Mouse (Mus musculus) T-helper 1 cell (primary cell): ENCODE measurements around the gene Creb5.
"Not testable (repeated sequence)": the region's sequence is repeated elsewhere in the genome, so short reads cannot be mapped to it uniquely, and the experiment has no call there.

Experiments
- in situ Hi-C: fragments of 300-600 bp; cut with MboI, MseI; formaldehyde crosslinking; loops from one replicate; pipeline ENCODE4 v1.15.1; 2025; ENCODE audit warnings: high pct_unique_total_duplicates

Gene Creb5

DNA sequence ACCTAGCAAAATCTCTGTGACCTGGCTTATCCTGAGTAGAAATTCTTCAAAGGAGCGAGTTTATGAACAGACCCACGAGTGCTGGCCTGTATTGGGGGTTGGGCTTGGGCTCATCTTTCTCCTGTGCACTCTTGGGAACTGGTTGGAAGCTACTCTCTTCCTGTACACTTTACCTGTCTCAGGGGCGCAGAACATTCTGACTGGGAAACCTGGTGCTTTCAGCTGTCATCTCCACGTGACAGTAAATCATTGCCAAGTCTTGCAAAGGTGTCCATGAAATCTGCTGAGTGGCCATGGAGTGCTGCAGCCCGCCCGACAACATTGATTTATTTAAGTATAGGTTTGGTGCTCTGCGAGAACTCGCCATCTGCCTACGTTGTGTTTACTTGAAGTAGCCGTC lies 27.1 kb downstream of the Creb5 start:
- in situ Hi-C loops, result no loop called here

GRCm38 (mm10) chr6:53319543-53320325 lies 32.7 kb downstream of the Creb5 start:
- in situ Hi-C loops, result no loop called here

DNA sequence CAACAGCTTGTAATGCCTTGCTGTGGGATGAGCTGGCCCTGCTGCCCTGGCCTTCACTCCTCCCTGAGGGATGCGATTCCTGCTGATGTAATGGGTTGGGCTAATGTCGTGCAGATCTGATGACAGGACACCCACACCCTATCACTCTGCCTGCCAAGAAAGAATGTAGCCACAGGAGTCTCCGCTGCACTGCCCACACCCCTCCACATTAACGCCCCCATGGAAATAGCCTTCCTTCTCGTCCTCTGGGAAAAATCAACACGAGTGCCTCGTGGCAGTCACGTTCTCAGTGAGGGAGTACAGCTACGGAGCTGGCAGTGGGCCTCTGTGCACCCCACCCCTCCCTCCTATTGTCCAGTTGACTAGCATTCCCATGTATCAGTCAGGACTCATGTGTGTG lies 50.3 kb downstream of the Creb5 start:
- in situ Hi-C loops, result no loop called here

GRCm38 (mm10) chr6:53352311-53352960 lies 65.4 kb downstream of the Creb5 start:
- in situ Hi-C loops, result loop anchor here (10.0 kb wide), 1 partner anchor 1412 kb away; no protein-coding TSS in a partner anchor

GRCm38 (mm10) chr6:53356328-53356727 lies 69.3 kb downstream of the Creb5 start:
- in situ Hi-C loops, result loop anchor here (10.0 kb wide), 1 partner anchor 1408 kb away; no protein-coding TSS in a partner anchor

- in situ Hi-C loops, result no loop called here
Observed at GRCm38 (mm10) chr6:53363535-53363934, 76.5 kb downstream of the Creb5 start.

- in situ Hi-C loops, result no loop called here
Observed at GRCm38 (mm10) chr6:53363981-53364391, 76.9 kb downstream of the Creb5 start.

- in situ Hi-C loops, result no loop called here
Observed at GRCm38 (mm10) chr6:53369147-53369546, 82.1 kb downstream of the Creb5 start.

DNA sequence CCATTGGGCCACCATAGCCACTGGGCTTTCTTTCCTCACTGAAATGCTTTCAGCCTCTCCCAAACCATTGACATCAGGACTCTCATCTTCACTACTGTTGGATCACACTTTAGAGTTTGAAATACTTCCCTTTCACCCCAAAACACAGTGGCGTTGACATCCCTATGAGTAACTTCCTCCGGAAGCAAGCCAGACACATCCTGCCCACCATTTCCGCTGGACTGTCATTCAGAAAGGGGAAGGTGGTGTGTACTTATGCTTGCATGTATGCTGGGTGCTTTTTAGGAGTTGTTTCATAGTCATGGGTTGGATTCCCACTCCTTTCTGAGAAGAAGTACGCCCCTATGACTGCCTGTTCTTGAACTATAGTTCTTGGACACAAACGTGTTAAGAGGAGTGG lies 82.9 kb downstream of the Creb5 start:
- in situ Hi-C loops, result no loop called here

DNA sequence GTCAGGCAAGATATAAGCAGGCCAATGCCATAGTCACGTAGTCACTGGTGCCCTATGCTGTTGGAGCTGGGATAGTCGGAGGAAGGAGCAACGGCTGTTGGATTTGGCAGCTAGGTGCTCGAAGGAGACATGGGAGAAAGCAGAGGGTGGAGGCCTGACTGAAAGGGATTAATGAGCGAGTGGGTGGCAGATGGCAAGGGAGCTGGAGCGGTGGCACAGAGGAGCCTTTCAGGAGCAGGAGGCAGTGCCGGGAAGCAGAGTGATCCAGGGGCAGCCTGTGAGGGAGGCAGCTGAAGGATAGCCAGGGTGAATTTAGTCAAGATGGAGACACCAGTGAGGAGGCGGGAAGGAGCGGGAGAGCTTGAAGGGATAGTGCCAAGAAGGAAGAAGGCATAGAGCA lies 84.9 kb downstream of the Creb5 start:
- in situ Hi-C loops, result no loop called here

DNA sequence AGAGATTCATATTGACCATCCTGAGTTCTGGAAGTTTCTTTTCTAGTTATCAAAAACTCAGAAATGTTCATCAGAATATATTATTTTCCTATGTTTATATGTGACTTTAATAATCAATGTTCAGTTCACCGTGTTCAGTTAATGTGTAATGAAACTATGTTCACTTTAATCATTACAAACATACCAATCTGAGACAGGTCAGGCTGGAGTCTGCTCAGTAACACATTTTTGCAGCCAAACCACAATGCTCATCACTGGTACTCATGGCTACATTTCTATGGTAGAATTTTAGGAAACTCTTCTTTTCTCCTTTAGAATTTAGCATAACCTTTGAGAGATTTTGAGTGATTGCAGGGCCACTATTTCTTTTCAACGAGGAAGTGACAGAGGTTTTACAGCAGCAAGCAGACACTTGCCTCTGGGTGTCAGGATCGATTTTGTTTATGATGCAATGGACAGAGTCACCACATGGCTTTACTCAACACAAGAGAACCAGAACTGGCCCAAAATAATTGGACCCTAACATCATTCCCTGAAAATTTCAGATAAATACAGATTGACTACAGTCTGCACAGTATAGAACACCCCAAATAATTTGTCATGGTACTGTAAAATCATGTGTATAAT lies 87.4 kb downstream of the Creb5 start:
- in situ Hi-C loops, result no loop called here

DNA sequence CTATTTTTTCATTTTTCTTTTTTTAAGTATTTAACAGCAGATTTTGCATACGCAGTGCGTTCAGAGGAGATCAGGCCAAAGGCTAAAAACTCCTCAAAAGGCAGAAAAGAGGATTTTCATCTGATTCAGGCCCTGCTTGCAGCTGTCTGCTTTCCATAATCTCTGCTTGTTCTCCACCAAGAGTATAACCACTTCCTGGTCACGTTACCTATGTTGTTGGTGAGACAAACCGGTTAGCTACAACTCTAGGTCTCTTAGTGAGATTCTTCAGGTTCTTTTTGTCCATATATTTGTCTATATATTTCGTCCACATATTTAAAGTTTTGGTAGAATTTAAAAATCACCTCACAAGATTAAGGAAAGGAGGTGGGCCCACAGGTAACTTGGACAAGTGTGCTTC lies 102.2 kb downstream of the Creb5 start:
- in situ Hi-C loops, result no loop called here

- in situ Hi-C loops, result no loop called here
Observed at GRCm38 (mm10) chr6:53390413-53390812, 103.3 kb downstream of the Creb5 start.

GRCm38 (mm10) chr6:53394026-53394425 lies 107.0 kb downstream of the Creb5 start:
- in situ Hi-C loops, result no loop called here

GRCm38 (mm10) chr6:53395208-53395607 lies 108.1 kb downstream of the Creb5 start:
- in situ Hi-C loops, result no loop called here

DNA sequence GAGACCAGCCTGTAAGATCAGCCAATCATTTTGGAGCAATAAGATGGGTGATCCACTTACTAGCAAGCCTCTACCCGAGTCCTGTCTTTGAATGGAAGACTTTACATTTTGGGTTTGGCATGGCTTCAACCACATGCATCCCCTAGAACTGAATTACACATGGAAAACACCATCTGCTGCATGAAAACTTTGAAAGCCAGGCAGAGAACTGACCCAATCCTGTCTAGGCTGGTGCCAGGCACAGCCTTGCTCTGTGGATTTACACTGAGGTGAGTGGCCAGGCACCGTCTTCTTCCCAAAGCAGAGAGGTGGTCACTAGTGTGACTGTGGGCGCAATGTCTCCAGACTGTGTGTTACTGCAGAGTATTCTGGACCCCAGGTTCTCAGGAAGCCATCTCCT lies 109.4 kb downstream of the Creb5 start:
- in situ Hi-C loops, result no loop called here

GRCm38 (mm10) chr6:53397797-53398196 lies 110.7 kb downstream of the Creb5 start:
- in situ Hi-C loops, result no loop called here

- in situ Hi-C loops, result no loop called here
Observed at GRCm38 (mm10) chr6:53398297-53399140, 111.4 kb downstream of the Creb5 start.

- in situ Hi-C loops, result no loop called here
Observed at GRCm38 (mm10) chr6:53401364-53401763, 114.3 kb downstream of the Creb5 start.

GRCm38 (mm10) chr6:53402551-53402950 lies 115.5 kb downstream of the Creb5 start:
- in situ Hi-C loops, result not testable (repeated sequence)

- in situ Hi-C loops, result no loop called here
Observed at GRCm38 (mm10) chr6:53409183-53409582, 122.1 kb downstream of the Creb5 start.

DNA sequence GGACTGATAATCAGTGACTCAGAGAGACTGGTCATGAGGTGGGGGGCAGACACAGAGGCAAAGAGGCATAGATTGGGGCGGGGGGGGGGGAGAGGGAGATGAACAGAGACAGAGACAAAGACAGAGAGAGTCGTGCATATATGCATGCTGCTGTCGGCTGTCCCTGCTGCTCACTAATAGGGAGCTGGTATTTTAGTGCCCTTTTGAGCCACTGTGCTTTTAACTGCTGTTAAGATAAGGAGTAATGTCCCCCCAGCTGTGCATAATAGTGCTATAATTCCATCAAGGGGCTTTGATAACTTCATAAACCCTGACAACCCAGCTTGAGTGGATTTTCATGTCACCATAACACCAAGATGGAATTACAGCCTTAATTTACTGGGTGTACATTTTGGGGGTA lies 134.3 kb downstream of the Creb5 start:
- in situ Hi-C loops, result no loop called here
